Mouse (Mus musculus) CD4-positive, CD25-positive, alpha-beta regulatory T cell, adult 4 months (primary cell): ENCODE measurements around the gene Snx12. TPM values are rescaled to one million over a fixed set of nuclear protein-coding genes. Genes with fewer than 3 reads are reported as not detected.
"Not testable (repeated sequence)": the region's sequence is repeated elsewhere in the genome, so short reads cannot be mapped to it uniquely, and the experiment has no call there.

ENCODE experiments used
- ATAC-seq: one replicate; pipeline ENCODE4 v1.8.0; 2017
- polyA plus RNA-seq, 2 experiments: library from polyadenylated mRNA; unstranded; fragments of 100-300 nt; shearing (Covaris generic); gene quantifications; one replicate each; pipeline ENCODE4 v1.2.1; 2017

Snx12 gene
- polyA plus RNA-seq, 2 experiments from 2014 or later, result 42.7 to 57.1 TPM

GRCm38 (mm10) chrX:101131992-101132791 is 90.2 kb downstream of the Snx12 start:
- peak; percentile 55 for ATAC-seq

GRCm38 (mm10) chrX:101131001-101131400 is 91.4 kb downstream of the Snx12 start:
- peak; percentile 52 for ATAC-seq

GRCm38 (mm10) chrX:101128559-101128958 is 93.8 kb downstream of the Snx12 start:
- peak; percentile 54 for ATAC-seq

GRCm38 (mm10) chrX:101126977-101127376 is 95.4 kb downstream of the Snx12 start:
- ATAC-seq, result no peak

GRCm38 (mm10) chrX:101126474-101126955 is 95.8 kb downstream of the Snx12 start:
- no peak for ATAC-seq

GRCm38 (mm10) chrX:101120546-101120945 is 101.8 kb downstream of the Snx12 start:
- ATAC-seq, result no peak

GRCm38 (mm10) chrX:101085920-101086319 is 136.4 kb downstream of the Snx12 start, which contains the start of gene Slc7a3:
Gene Slc7a3, minus strand, starts transcription at chrX:101086020.
- ATAC-seq, result no peak

GRCm38 (mm10) chrX:101085211-101085610 is 137.2 kb downstream of the Snx12 start:
- not testable (repeated sequence) for ATAC-seq

GRCm38 (mm10) chrX:101084192-101084591 is 138.2 kb downstream of the Snx12 start:
- ATAC-seq, result no peak

- no peak for ATAC-seq
Measured at GRCm38 (mm10) chrX:101065245-101065644, 157.1 kb downstream of the Snx12 start.

- no peak for ATAC-seq
Measured at GRCm38 (mm10) chrX:101063503-101063902, 158.9 kb downstream of the Snx12 start.

GRCm38 (mm10) chrX:101059541-101059940 is 162.8 kb downstream of the Snx12 start, which contains the start of gene Tex11:
Gene Tex11, minus strand, starts transcription at chrX:101059667.
- ATAC-seq, result no peak

Other genes with a start within 250 kb of the Snx12 start
- not detected for gene Tex11, start 162.9 kb downstream of the Snx12 start, polyA plus RNA-seq
- gene Slc7a3, start 136.5 kb downstream of the Snx12 start, polyA plus RNA-seq, result under 1 TPM in 1 of 2 experiments, not detected in 1; 0.43 TPM
- 1 to 10 TPM; 4.8 to 6.0 TPM for gene Foxo4, start 32.0 kb upstream of the Snx12 start, polyA plus RNA-seq
- 1 to 10 TPM; 1.7 to 2.9 TPM for gene Gm614, start 41.4 kb upstream of the Snx12 start, polyA plus RNA-seq
- gene Il2rg, start 45.7 kb upstream of the Snx12 start, polyA plus RNA-seq, result 1,000 to 10,000 TPM; 2,002 to 2,386 TPM
- under 1 TPM in 1 of 2 experiments, not detected in 1; 0.42 TPM for gene Gm20489, start 46.5 kb upstream of the Snx12 start, polyA plus RNA-seq
- gene Med12, start 51.5 kb upstream of the Snx12 start, polyA plus RNA-seq, result 10 to 100 TPM; 72.2 to 98.1 TPM
- gene Nlgn3, start 76.6 kb upstream of the Snx12 start, polyA plus RNA-seq, result under 1 TPM; 0.11 to 0.37 TPM
- gene Gjb1, start 153.8 kb upstream of the Snx12 start, polyA plus RNA-seq, result not detected
- 10 to 100 TPM; 13.1 to 21.1 TPM for gene Zmym3, start 198.3 kb upstream of the Snx12 start, polyA plus RNA-seq
- gene Nono, start 206.8 kb upstream of the Snx12 start, polyA plus RNA-seq, result 100 to 1,000 TPM; 348 to 429 TPM
- 1 to 10 TPM in 1 of 2 experiments, under 1 TPM in 1; 0.98 to 1.2 TPM for gene Itgb1bp2, start 226.5 kb upstream of the Snx12 start, polyA plus RNA-seq